Mouse (Mus musculus): Measurements from ENCODE around the gene Rfng. TPM values are rescaled to one million over a fixed set of nuclear protein-coding genes. Genes with fewer than 3 reads are reported as not detected.

Gene Rfng
- polyA plus RNA-seq, 1 experiment from 2014 or later, result 11.5 TPM

- Histone ChIP-seq H3K4me3 (ENCODE audit: low read depth, low read length) (no peak overlapping the region), H3K4me2 (ENCODE audit: low read depth, low read length) (no peak overlapping the region), H3K9ac (ENCODE audit: low read depth, low read length) (no peak overlapping the region), H3K4me1 (ENCODE audit: control insufficient read depth, low read depth, low read length) (no peaks in the 10 kb centered on the region), H3K36me3 (ENCODE audit: control insufficient read depth, insufficient read depth) (no peaks in the 10 kb centered on the region), H3K9me3 (replicated peaks; ENCODE audit: control insufficient read depth, low read length) (no peaks in the 10 kb centered on the region), H3K27ac (ENCODE audit: low read length) (no peak overlapping the region), H3K27me3 (ENCODE audit: control insufficient read depth, insufficient read depth, low read depth, low read length) (no peaks in the 10 kb centered on the region)
- no peak for ATAC-seq (ENCODE audit: low read depth)
- WGBS (ENCODE audit: insufficient replicate concordance), result 75% methylated on average over 5 of the region's 5 CpGs
Measured at GRCm38 (mm10) chr11:120740981-120741380, 43.0 kb downstream of the Rfng start.

- H3K36me3 ChIP-seq (ENCODE audit: control insufficient read depth, insufficient read depth), result no peaks in the 10 kb centered on the region
- H3K27me3 ChIP-seq (ENCODE audit: control insufficient read depth, insufficient read depth, low read depth, low read length), result no peaks in the 10 kb centered on the region
Measured at GRCm38 (mm10) chr11:120736424-120736823, 47.6 kb downstream of the Rfng start.

GRCm38 (mm10) chr11:120733521-120733920 is 50.5 kb downstream of the Rfng start:
- Histone ChIP-seq H3K36me3 (ENCODE audit: control insufficient read depth, insufficient read depth) (no peaks in the 10 kb centered on the region), H3K9me3 (replicated peaks; ENCODE audit: control insufficient read depth, low read length) (no peaks in the 10 kb centered on the region), H3K4me1 (ENCODE audit: control insufficient read depth, low read depth, low read length) (peaks cover 4% of the 10 kb centered on the region; the same call in 1 of the 2 replicates), H3K4me2 (ENCODE audit: low read depth, low read length) (no peak overlapping the region), H3K9ac (ENCODE audit: low read depth, low read length) (no peak overlapping the region), H3K27me3 (ENCODE audit: control insufficient read depth, insufficient read depth, low read depth, low read length) (no peaks in the 10 kb centered on the region; the same call in 1 of the 2 replicates), H3K4me3 (ENCODE audit: low read depth, low read length) (no peak overlapping the region), H3K27ac (ENCODE audit: low read length) (no peak overlapping the region)
- no peak for ATAC-seq (ENCODE audit: low read depth)
- WGBS (ENCODE audit: insufficient replicate concordance), result 50% methylated on average over 6 of the region's 6 CpGs

More at GRCm38 (mm10) chr11:120736424-120736823, 47.6 kb downstream of the Rfng start:
- Histone ChIP-seq H3K9me3 (replicated peaks; ENCODE audit: control insufficient read depth, low read length) (no peaks in the 10 kb centered on the region), H3K4me1 (ENCODE audit: control insufficient read depth, low read depth, low read length) (no peaks in the 10 kb centered on the region), H3K27ac (ENCODE audit: low read length) (no peak overlapping the region), H3K9ac (ENCODE audit: low read depth, low read length) (no peak overlapping the region), H3K4me3 (ENCODE audit: low read depth, low read length) (no peak overlapping the region), H3K4me2 (ENCODE audit: low read depth, low read length) (no peak overlapping the region)
- WGBS (ENCODE audit: insufficient replicate concordance), result 53% methylated on average over 6 of the region's 6 CpGs
- ATAC-seq (ENCODE audit: low read depth), result no peak

- Histone ChIP-seq H3K4me1 (ENCODE audit: control insufficient read depth, low read depth, low read length) (peaks cover 6% of the 10 kb centered on the region), H3K9ac (ENCODE audit: low read depth, low read length) (no peak within 1 kb of the TSS), H3K4me2 (ENCODE audit: low read depth, low read length) (no peak within 1 kb of the TSS), H3K4me3 (ENCODE audit: low read depth, low read length) (no peak within 1 kb of the TSS), H3K27me3 (ENCODE audit: control insufficient read depth, insufficient read depth, low read depth, low read length) (no peaks in the 10 kb centered on the region; the same call in 1 of the 2 replicates), H3K27ac (ENCODE audit: low read length) (no peak within 1 kb of the TSS), H3K36me3 (ENCODE audit: control insufficient read depth, insufficient read depth) (no peaks in the 10 kb centered on the region), H3K9me3 (replicated peaks; ENCODE audit: control insufficient read depth, low read length) (no peaks in the 10 kb centered on the region)
- ATAC-seq (ENCODE audit: low read depth), result no peak
- WGBS (ENCODE audit: insufficient replicate concordance), result 66% methylated on average over 12 of the region's 12 CpGs
Measured at GRCm38 (mm10) chr11:120731858-120732680, 51.9 kb downstream of the Rfng start, which contains the start of gene Cbr2. Cbr2 (minus strand) TSS chr11:120732114.

GRCm38 (mm10) chr11:120731395-120731794 is 52.6 kb downstream of the Rfng start:
- Histone ChIP-seq H3K4me2 (ENCODE audit: low read depth, low read length) (no peak overlapping the region), H3K27me3 (ENCODE audit: control insufficient read depth, insufficient read depth, low read depth, low read length) (no peaks in the 10 kb centered on the region; the same call in 1 of the 2 replicates), H3K9me3 (replicated peaks; ENCODE audit: control insufficient read depth, low read length) (no peaks in the 10 kb centered on the region), H3K4me1 (ENCODE audit: control insufficient read depth, low read depth, low read length) (peaks cover 6% of the 10 kb centered on the region), H3K4me3 (ENCODE audit: low read depth, low read length) (no peak overlapping the region), H3K27ac (ENCODE audit: low read length) (no peak overlapping the region), H3K9ac (ENCODE audit: low read depth, low read length) (no peak overlapping the region), H3K36me3 (ENCODE audit: control insufficient read depth, insufficient read depth) (no peaks in the 10 kb centered on the region)
- WGBS (ENCODE audit: insufficient replicate concordance), result 80% methylated on average over 1 of the region's 1 CpGs
- ATAC-seq (ENCODE audit: low read depth), result no peak

Other genes with a start within 250 kb of the Rfng start
- 38.5 and 39.1 TPM in 2 replicates for gene Mcrip1, start 234.5 kb downstream of the Rfng start, polyA plus RNA-seq (2015; fragmentation: Nextera tagmentation; extraction: Ambion mirVana)
- 0.20 and 1.2 TPM in 2 replicates for gene Ppp1r27, start 233.1 kb downstream of the Rfng start, polyA plus RNA-seq (2015; fragmentation: Nextera tagmentation; extraction: Ambion mirVana)
- gene P4hb, start 211.0 kb downstream of the Rfng start, polyA plus RNA-seq (2015; fragmentation: Nextera tagmentation; extraction: Ambion mirVana), result 793 and 897 TPM in 2 replicates
- 201 and 205 TPM in 2 replicates for gene Arhgdia, start 202.6 kb downstream of the Rfng start, polyA plus RNA-seq (2015; fragmentation: Nextera tagmentation; extraction: Ambion mirVana)
- 52.4 and 87.2 TPM in 2 replicates for gene Alyref, start 185.8 kb downstream of the Rfng start, polyA plus RNA-seq (2015; fragmentation: Nextera tagmentation; extraction: Ambion mirVana)
- gene Anapc11, start 185.8 kb downstream of the Rfng start, polyA plus RNA-seq (2015; fragmentation: Nextera tagmentation; extraction: Ambion mirVana), result 66.8 and 67.8 TPM in 2 replicates
- gene Npb, start 175.7 kb downstream of the Rfng start, polyA plus RNA-seq (2015; fragmentation: Nextera tagmentation; extraction: Ambion mirVana), result 16.2 and 16.4 TPM in 2 replicates
- gene Pcyt2, start 166.3 kb downstream of the Rfng start, polyA plus RNA-seq (2015; fragmentation: Nextera tagmentation; extraction: Ambion mirVana), result 158 and 184 TPM in 2 replicates
- gene Sirt7, start 159.0 kb downstream of the Rfng start, polyA plus RNA-seq (2015; fragmentation: Nextera tagmentation; extraction: Ambion mirVana), result 27.3 and 28.0 TPM in 2 replicates
- 29.4 and 30.9 TPM in 2 replicates for gene Mafg, start 150.6 kb downstream of the Rfng start, polyA plus RNA-seq (2015; fragmentation: Nextera tagmentation; extraction: Ambion mirVana)
- 4.8 and 5.1 TPM in 2 replicates for gene Pycr1, start 140.4 kb downstream of the Rfng start, polyA plus RNA-seq (2015; fragmentation: Nextera tagmentation; extraction: Ambion mirVana)
- gene Myadml2, start 136.0 kb downstream of the Rfng start, polyA plus RNA-seq (2015; fragmentation: Nextera tagmentation; extraction: Ambion mirVana), result 0.58 and 0.61 TPM in 2 replicates
- gene Notum, start 123.0 kb downstream of the Rfng start, polyA plus RNA-seq (2015; fragmentation: Nextera tagmentation; extraction: Ambion mirVana), result 0.15 and 0.20 TPM in 2 replicates
- gene Aspscr1, start 111.2 kb downstream of the Rfng start, polyA plus RNA-seq (2015; fragmentation: Nextera tagmentation; extraction: Ambion mirVana), result 44.6 and 44.7 TPM in 2 replicates
- 78.1 and 87.1 TPM in 2 replicates for gene Cenpx, start 70.5 kb downstream of the Rfng start, polyA plus RNA-seq (2015; fragmentation: Nextera tagmentation; extraction: Ambion mirVana)
- 9.0 and 9.7 TPM in 2 replicates for gene Lrrc45, start 70.3 kb downstream of the Rfng start, polyA plus RNA-seq (2015; fragmentation: Nextera tagmentation; extraction: Ambion mirVana)
- 0.77 and 0.80 TPM in 2 replicates for gene Rac3, start 62.7 kb downstream of the Rfng start, polyA plus RNA-seq (2015; fragmentation: Nextera tagmentation; extraction: Ambion mirVana)
- gene Dcxr, start 56.9 kb downstream of the Rfng start, polyA plus RNA-seq (2015; fragmentation: Nextera tagmentation; extraction: Ambion mirVana), result 23.4 and 27.9 TPM in 2 replicates
- 0.31 TPM in 1 of 2 replicates, not detected in the other for gene Cbr2, start 52.1 kb downstream of the Rfng start, polyA plus RNA-seq (2015; fragmentation: Nextera tagmentation; extraction: Ambion mirVana)
- gene Hmga1b, start 21.4 kb downstream of the Rfng start, polyA plus RNA-seq (2015; fragmentation: Nextera tagmentation; extraction: Ambion mirVana), result 1.5 and 1.6 TPM in 2 replicates
- gene Gps1, start 65 bp upstream of the Rfng start, polyA plus RNA-seq (2015; fragmentation: Nextera tagmentation; extraction: Ambion mirVana), result 61.6 and 64.7 TPM in 2 replicates
- 51.4 and 51.6 TPM in 2 replicates for gene Dus1l, start 12.2 kb upstream of the Rfng start, polyA plus RNA-seq (2015; fragmentation: Nextera tagmentation; extraction: Ambion mirVana)
- 20.3 and 24.2 TPM in 2 replicates for gene Fasn, start 40.3 kb upstream of the Rfng start, polyA plus RNA-seq (2015; fragmentation: Nextera tagmentation; extraction: Ambion mirVana)
- gene Ccdc57, start 148.7 kb upstream of the Rfng start, polyA plus RNA-seq (2015; fragmentation: Nextera tagmentation; extraction: Ambion mirVana), result 1.6 and 1.7 TPM in 2 replicates
- 80.5 and 82.1 TPM in 2 replicates for gene Slc16a3, start 164.3 kb upstream of the Rfng start, polyA plus RNA-seq (2015; fragmentation: Nextera tagmentation; extraction: Ambion mirVana)
- 33.4 and 36.8 TPM in 2 replicates for gene Csnk1d, start 207.1 kb upstream of the Rfng start, polyA plus RNA-seq (2015; fragmentation: Nextera tagmentation; extraction: Ambion mirVana)